Mouse (Mus musculus) skeletal muscle tissue, adult 2 months (tissue): ENCODE measurements around the gene Wnk3.
"Not testable (repeated sequence)": the region's sequence is repeated elsewhere in the genome, so short reads cannot be mapped to it uniquely, and the experiment has no call there.

Experiments used
- DNase-seq: peaks from one replicate; pipeline ENCODE4 v3.0.0-alpha.2; 2012; ENCODE audit warnings: low read depth, low spot score

Wnk3 gene

DNA sequence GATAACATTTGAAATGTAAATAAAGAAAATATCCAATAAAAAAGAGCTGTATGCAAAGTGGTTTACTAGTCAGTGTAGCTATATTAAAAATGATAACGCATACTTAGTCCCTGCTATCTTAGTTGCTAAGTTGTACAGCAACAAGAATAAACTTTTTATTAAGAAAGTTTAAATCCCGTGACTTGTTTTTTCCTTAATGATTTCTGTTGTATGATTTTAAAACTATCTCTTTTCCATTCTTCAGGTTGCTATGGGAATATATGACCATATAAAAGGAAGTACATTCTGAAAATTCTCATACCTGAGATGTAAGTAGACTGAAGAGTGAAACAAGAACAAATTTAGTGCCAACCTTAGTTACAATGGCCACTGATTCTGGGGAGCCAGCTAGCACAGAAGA, at the start of gene Wnk3:
Gene Wnk3 (plus strand): TSS at position 301 of the 400 bp plus-strand sequence.
- DNase-seq = no peak

DNA sequence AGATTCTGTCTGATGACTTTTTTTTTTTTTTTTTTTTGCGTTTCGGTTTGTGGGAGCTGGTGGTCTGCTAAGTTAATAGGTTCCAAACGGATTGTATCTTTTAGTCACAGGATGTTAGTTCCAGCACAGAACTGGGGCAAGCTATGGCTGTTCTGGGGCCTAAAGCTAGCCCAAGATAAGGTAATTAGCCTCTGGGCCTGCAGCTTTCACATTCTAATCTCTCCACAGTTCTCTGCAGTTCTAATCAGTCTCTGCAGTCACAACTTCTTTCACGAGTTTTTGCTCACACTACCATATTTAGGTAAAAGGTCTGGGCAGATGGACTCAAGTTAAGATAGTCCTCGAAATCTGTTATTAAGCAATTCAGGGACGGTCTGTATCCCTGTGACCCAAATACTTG, 39.5 kb upstream of the Wnk3 start:
- DNase-seq = no peak

DNA sequence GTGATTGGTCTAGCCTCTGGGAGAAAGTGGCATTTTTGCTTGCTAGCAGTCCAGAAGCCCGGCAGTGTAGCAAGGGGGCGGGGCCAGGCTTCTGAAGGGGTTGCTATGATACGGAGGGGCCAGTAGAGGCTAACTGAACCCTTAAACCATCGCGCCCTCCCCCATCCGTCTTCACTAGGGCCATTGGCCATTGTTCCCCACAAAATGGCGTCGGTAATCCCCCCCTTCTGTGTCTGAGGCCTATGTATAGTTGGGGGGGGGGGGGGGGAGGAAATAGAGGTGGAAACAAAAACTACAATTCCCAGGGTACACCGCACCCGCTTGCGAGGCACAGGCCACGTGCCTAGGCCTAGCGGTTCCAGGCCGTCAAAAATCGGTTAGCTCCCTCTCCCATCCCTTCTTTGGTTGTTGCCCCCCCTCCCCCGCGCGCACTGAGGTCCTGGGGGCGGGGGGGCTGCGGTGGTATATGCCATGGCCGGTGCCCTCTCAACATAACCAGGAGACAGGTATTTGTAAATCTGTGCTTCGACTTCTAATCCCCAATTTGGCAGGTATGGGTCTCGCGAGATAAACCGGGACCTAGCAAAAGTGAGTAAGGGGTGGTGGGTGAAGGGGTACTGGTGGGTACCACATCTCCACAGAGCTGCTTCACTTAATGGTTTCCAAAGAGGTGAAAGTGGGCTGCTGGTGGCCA, 29.3 kb upstream of the Wnk3 start:
- DNase-seq = no peak

DNA sequence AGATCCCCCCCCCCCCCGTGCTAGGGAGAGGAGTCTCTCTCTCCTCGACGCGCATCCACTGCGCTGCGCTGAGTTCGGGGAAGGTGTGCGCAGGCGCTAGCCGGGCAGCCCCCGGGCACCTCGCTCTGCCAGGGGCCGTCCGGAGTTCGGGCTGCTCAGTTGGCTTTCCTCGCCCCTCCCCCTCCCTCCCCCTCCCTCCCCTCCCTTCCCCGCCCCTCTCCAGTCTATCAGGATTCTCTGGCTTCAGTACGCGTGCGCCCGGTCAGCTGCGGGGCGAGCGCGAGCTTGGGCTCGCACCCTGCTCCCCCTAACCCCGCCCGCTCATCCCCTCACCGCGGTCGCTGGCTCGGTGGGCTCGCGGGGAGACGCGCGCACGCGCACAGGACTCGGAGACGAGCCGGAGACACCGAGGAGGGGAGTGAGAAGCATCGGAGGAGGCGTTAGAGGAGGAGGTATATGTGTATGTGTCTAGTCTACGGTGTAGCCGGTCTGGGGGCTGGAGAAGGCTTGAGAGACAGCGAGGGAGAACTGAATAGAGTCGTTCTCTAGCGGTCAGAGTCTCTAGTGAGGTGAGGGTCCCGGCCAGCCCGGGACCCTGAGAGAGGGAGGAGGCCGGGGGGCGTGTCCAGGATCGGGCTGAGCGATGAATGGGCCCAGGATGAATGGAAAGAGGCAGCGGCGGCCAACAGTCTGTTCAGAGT, 28.5 kb upstream of the Wnk3 start:
- DNase-seq = no peak

DNA sequence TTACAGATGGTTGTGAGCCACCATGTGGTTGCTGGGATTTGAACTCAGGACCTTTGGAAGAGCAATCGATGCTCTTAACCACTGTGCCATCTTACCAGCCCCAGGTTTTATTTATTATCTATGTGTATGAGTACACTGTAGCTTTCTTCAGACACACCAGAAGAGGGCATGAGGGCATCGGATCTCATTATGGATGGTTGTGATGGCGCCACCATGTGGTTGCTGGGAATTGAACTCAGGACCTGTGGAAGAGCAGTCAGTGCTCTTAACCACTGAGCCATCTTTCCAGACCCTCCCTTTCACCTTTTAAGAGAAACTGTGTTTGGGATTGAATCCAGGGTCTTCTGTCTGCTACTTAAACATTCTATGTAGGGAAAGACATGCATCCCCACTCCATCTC, 24.7 kb upstream of the Wnk3 start:
- DNase-seq = not testable (repeated sequence)

DNA sequence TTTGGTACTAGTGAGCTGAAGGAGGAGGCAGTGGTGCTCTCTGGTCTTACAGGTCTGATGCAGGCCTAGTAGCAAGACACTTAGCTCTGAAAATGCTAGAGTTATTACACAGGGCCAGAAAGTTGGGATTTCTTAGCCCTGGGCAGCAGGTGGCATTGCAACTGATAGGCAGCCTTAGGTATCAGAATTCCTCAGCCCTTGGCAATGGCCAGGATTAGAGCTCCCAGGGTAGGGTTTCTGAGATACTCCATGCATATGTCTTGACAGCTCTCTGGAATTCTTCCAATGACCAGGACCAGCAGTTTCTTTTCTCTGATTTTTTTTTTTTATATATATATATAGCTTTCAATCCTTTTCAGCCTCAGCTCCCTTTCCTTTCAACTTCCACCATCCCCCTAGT, 100.5 kb downstream of the Wnk3 start:
- peak; percentile 0 for DNase-seq

DNA sequence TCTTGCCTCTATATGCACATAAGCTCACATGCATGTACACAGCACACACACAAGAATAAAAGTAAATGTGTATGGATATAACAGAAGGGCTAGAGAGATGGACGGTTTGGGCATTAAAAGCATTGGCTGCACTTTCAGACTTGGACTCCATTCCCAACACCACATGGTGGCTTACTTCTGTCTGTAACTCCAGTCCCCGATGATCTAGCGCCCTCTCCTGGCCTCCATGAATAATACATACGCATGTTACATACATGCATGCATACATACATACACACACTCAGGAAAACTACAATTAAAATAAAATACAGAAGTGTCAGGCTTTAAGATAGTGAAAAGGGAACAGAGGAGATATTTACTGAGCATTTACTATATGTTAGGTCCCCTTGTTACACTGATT, 115.9 kb downstream of the Wnk3 start:
- DNase-seq = no peak

DNA sequence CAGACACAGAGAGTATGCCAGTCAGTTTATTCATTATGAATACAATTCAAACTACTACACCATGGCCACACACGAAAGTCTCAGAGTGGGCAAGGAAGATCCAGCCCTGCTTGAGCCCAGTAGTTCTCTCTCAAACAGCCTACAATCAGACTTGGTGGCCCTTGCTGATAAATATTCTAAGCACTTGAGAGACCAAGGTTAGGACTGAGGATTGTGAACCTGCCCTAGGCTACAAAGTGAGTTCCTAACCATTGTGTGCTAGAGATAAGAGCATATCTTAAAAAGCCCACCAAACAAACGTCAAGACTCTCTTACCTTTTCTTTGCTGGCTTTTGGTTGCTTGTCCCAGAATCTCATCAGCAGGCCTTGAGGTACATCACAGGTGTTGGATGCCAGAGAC, 135.7 kb downstream of the Wnk3 start:
- no peak for DNase-seq

DNA sequence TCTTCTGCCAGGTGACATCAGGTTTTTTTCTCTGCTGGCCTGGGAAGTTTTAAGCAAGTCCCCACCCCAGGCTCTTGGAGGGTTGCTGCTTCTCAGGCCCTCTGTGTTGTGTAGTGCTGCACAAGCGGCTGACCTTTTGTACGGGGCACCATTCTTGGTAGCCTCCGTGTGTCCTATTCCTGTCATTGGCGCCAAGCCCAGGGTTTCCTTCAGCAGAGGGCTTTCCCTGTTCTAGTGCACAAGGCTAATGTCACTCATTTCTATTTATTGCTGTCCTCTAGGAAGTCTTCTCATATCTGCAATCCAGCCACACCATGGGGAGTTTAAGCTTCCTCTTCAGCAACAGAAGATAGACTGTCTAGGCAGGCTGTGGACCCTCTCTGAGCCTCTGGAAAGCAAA, 139.9 kb downstream of the Wnk3 start:
- peak; percentile 86 for DNase-seq

DNA sequence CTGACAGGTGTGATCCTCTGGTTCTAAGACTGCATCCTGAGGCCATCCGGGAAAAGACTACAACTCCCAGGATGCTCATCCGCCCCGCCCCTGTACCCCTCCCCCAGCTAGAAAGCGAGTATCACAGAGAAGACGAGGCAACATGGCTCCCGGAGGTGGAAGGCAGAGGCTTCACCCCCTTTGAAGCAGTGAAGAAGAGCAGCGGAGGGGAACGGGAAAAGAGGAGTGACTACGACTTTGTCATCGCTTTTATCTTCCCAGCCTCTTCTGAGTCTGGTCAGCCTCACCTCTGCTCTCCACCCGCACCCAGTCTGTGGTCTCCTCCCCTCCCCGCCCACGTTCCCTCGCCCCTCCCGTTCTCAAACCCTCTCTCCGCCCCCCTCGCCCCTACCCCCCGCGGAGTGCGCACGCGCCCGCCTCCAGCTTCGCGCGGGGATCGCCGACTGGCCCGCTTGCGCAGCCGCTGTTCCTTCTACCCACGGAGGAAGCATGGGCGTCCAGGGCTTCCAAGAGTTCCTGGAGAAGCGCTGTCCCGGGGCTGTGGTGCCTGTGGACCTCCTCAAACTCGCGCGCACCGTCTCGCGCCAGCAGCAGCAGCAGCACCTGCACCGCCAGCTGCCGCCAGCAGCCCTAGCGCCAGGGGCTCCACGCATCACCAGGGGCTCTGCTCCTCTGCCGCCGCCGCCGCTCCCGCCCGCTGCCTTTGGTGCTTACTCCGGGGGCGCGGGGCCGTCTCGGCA, 146.1 kb downstream of the Wnk3 start, which contains the start of gene Fam120c:
Gene Fam120c (plus strand): TSS at position 415 of the 740 bp plus-strand sequence.
- peak; percentile 62 for DNase-seq

DNA sequence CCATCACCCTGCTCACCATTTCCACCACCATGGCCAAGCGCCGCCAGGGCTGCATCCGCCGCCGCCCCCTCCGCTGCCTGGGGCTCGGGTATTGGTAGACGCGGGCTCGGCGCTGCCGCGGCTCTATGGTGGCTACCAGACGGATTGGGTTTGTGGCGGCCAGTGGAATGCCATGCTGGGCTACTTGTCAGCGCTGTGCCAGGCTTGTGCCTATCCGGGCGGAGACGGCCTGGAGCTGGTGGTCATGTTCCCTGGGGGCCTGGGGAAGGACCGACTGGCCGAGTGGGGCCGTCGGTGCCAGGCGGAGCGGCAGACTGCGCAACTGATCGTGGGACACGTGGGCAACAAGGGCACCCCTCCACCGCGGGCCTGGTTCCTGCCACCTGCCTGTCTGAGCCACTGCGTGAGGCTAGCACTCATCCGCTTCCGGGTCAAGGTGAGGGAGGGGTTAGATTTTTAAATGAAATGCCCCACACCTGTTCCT, 146.7 kb downstream of the Wnk3 start:
- DNase-seq = peak; percentile 35

DNA sequence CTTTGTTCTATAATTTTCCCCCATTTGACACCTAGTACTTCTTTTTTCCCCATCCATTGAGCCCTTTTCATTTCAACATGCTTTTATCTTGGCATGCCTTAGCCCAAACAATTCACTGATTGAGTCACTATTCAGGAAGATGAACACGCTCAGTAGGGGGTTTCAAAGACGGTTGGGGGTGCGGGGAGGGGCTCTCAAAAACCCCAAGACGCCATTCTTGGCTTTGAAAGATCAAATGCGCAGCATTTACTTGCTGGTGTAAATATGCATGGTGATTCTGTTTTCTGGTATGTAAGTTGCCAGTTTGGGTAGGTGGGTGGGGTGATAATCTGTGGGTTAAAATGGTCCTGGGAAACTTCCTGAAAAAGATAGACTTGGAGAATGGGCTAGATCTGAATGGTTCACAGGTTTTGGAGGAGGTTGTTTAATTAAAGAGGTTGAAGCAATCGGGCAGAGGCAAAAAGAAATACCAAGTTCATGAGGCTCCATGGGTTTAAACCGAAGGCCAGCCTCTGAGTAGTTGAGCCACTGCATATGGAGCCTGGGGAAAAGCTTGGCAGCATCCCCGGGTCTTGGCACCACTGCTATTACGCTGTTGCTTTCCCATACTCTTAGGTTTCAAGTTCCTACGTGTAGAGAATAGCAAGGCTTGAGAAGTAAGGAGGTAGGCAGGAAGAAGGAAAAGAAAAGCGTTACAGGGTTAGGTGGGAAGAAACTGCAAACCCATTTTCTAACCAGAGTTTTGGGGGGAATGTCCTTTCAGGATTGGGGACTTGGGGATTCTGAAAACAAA, 147.7 kb downstream of the Wnk3 start:
- peak; percentile 27 for DNase-seq

DNA sequence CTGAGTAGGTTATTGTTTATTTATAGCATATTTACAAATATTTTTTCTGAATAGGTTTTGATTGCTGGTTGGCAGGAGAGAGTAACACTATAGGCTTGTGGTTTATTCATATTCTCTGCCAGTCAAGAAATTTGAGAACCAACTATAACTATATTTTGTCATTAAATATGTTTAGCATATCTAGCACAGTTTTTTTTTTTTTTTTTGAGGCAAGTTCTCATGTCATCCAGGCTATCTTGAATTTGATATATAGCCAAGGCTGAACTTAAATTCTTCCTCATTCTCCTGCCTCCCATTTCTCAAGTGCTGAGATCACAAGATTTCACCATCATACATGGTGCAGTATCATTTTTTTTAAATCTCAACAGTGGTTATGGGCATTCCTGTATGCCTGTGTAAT, 149.4 kb downstream of the Wnk3 start:
- no peak for DNase-seq

DNA sequence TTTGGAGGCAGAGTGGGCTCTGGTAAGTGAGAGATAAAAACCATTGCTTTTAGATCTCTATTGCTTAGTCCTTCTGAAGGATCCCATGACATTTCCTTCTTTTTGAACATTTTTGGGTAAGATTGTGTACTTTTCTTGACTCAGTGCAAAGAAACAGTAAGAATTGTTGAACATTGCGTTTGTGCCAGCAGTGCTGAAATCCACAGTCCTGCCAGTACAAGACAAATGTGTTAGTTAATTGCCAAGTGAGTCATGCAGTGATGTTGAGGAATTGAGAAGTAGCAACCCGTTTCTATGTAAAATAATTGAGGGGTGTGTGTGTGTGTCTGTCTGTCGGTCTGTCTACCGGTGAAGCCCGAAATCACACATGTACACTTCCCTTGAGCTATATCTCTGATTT, 151.4 kb downstream of the Wnk3 start:
- DNase-seq = no peak
